Mouse (Mus musculus): Measurements from ENCODE around the gene A4galt. TPM values are rescaled to one million over a fixed set of nuclear protein-coding genes. Genes with fewer than 3 reads are reported as not detected.

The A4galt gene
- polyA plus RNA-seq, 1 experiment from 2014 or later = 0.28 TPM

DNA sequence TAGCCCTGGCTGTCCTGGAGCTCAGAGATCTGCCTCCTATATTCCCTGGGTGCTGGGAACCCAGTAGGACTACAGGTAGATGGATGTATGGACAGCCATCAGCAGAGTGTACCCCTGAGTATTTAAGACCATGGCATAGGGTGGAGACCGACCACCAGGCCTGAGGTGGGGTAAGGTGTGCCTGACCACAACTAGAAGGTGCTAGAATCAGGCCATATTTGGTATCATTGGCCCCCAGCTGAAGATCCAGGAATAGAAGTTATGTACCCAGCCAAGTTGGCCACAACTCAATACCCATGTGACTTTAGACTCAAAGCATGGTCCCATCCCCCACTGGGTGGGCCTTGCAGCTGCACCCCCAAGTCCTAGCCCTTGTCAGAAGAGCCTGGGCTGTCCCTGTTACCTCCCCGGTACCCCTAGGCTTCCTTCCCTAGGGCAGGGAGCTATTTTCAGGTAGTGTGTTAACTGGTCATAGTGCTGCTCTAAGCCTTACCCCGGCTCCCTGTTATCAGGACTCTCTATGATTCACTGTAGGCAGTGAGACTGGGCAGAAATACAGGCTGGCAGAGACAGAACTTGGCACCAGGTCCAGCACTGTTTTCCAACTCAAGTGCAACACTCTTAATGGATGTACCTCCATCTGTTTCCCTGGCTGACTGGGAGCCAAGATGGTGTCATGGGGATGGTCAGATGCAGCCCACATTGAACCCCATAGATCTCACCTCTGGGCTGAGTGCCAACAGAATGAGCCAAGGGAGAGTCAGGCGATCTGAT, 18.2 kb downstream of the A4galt start:
- no peak for ATAC-seq (replicated peaks; ENCODE audit: insufficient number of reproducible peaks, low FRiP score, low TSS enrichment, low read depth)
- Histone ChIP-seq H3K9ac (replicated peaks; ENCODE audit: low read length) (no peak overlapping the region), H3K27me3 (ENCODE audit: control insufficient read depth, insufficient read depth, low read length) (no peaks in the 10 kb centered on the region), H3K4me3 (ENCODE audit: low read depth, low read length) (no peak overlapping the region), H3K27ac (replicated peaks; ENCODE audit: low read depth, low read length) (no peak overlapping the region), H3K9me3 (replicated peaks; ENCODE audit: control insufficient read depth, low read length) (no peaks in the 10 kb centered on the region), H3K4me2 (ENCODE audit: low read depth, low read length) (no peak overlapping the region), H3K4me1 (ENCODE audit: control insufficient read depth, insufficient read depth, low read length) (no peaks in the 10 kb centered on the region), H3K36me3 (replicated peaks; ENCODE audit: control insufficient read depth, insufficient read depth, low read depth, low read length) (no peaks in the 10 kb centered on the region)
- DNase-seq (ENCODE audit: low spot score) = no peak
- 87% methylated on average over 4 of the region's 4 CpGs for WGBS

DNA sequence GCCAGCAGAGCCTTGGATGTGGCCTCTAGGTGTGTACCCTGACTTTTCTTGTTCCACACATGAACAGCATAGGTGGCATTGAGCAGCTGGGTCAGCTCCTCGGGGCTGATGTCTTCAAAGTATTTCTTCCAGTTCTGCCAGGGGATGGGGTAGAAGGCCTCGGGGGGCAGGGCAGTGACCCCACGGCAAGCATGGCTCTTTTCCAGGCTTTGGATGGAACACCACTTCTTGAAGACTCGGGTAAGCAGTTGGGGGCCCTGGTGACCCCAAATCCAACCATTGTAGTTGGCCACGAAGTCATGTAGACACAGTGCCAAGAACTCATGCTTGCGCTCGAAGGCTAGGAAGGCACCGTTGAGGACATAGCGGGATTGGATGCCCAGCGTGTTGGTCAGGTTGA, 24.0 kb downstream of the A4galt start:
- DNase-seq (ENCODE audit: low spot score) (no peak), ATAC-seq (replicated peaks; ENCODE audit: insufficient number of reproducible peaks, low FRiP score, low TSS enrichment, low read depth) (no peak)
- no peak overlapping the region for H3K9ac ChIP-seq (replicated peaks; ENCODE audit: low read length)
- H3K9me3 ChIP-seq (replicated peaks; ENCODE audit: control insufficient read depth, low read length) = no peaks in the 10 kb centered on the region
- H3K27me3 ChIP-seq (ENCODE audit: control insufficient read depth, insufficient read depth, low read length) = no peaks in the 10 kb centered on the region
- H3K36me3 ChIP-seq (replicated peaks; ENCODE audit: control insufficient read depth, insufficient read depth, low read depth, low read length) = no peaks in the 10 kb centered on the region
- 93% methylated on average over 10 of the region's 10 CpGs for WGBS
- H3K4me3 ChIP-seq (ENCODE audit: low read depth, low read length) = no peak overlapping the region
- peaks cover 12% of the 10 kb centered on the region for H3K4me1 ChIP-seq (ENCODE audit: control insufficient read depth, insufficient read depth, low read length)
- no peak overlapping the region for H3K4me2 ChIP-seq (ENCODE audit: low read depth, low read length)
- H3K27ac ChIP-seq (replicated peaks; ENCODE audit: low read depth, low read length) = no peak overlapping the region

GRCm38 (mm10) chr15:83226871-83227270, 24.7 kb downstream of the A4galt start:
- no peak overlapping the region for H3K4me3 ChIP-seq (ENCODE audit: low read depth, low read length)
- H3K27ac ChIP-seq (replicated peaks; ENCODE audit: low read depth, low read length) = no peak overlapping the region
- H3K36me3 ChIP-seq (replicated peaks; ENCODE audit: control insufficient read depth, insufficient read depth, low read depth, low read length) = no peaks in the 10 kb centered on the region
- H3K9me3 ChIP-seq (replicated peaks; ENCODE audit: control insufficient read depth, low read length) = no peaks in the 10 kb centered on the region
- ATAC-seq (replicated peaks; ENCODE audit: insufficient number of reproducible peaks, low FRiP score, low TSS enrichment, low read depth) (no peak), DNase-seq (ENCODE audit: low spot score) (no peak)
- H3K9ac ChIP-seq (replicated peaks; ENCODE audit: low read length) = no peak overlapping the region
- WGBS = 90% methylated on average over 5 of the region's 5 CpGs
- peaks cover 12% of the 10 kb centered on the region for H3K4me1 ChIP-seq (ENCODE audit: control insufficient read depth, insufficient read depth, low read length)
- no peaks in the 10 kb centered on the region for H3K27me3 ChIP-seq (ENCODE audit: control insufficient read depth, insufficient read depth, low read length)
- no peak overlapping the region for H3K4me2 ChIP-seq (ENCODE audit: low read depth, low read length)

- Histone ChIP-seq H3K9ac (replicated peaks; ENCODE audit: low read length) (no peak overlapping the region), H3K27ac (replicated peaks; ENCODE audit: low read depth, low read length) (no peak overlapping the region), H3K9me3 (replicated peaks; ENCODE audit: control insufficient read depth, low read length) (no peaks in the 10 kb centered on the region), H3K4me2 (ENCODE audit: low read depth, low read length) (no peak overlapping the region), H3K4me3 (ENCODE audit: low read depth, low read length) (no peak overlapping the region), H3K27me3 (ENCODE audit: control insufficient read depth, insufficient read depth, low read length) (no peaks in the 10 kb centered on the region), H3K36me3 (replicated peaks; ENCODE audit: control insufficient read depth, insufficient read depth, low read depth, low read length) (no peaks in the 10 kb centered on the region), H3K4me1 (ENCODE audit: control insufficient read depth, insufficient read depth, low read length) (peaks cover 12% of the 10 kb centered on the region)
- ATAC-seq (replicated peaks; ENCODE audit: insufficient number of reproducible peaks, low FRiP score, low TSS enrichment, low read depth) (no peak), DNase-seq (ENCODE audit: low spot score) (no peak)
- WGBS = 89% methylated on average over 9 of the region's 9 CpGs
Observed at GRCm38 (mm10) chr15:83226066-83226834, 25.3 kb downstream of the A4galt start.

GRCm38 (mm10) chr15:83224136-83224766, 27.3 kb downstream of the A4galt start:
- Histone ChIP-seq H3K9ac (replicated peaks; ENCODE audit: low read length) (peak overlapping the region; percentile 22; the same call in 1 of the 2 replicates), H3K4me3 (ENCODE audit: low read depth, low read length) (no peak overlapping the region), H3K4me2 (ENCODE audit: low read depth, low read length) (no peak overlapping the region), H3K27me3 (ENCODE audit: control insufficient read depth, insufficient read depth, low read length) (no peaks in the 10 kb centered on the region), H3K27ac (replicated peaks; ENCODE audit: low read depth, low read length) (peak overlapping the region; percentile 62; the same call in 1 of the 2 replicates), H3K36me3 (replicated peaks; ENCODE audit: control insufficient read depth, insufficient read depth, low read depth, low read length) (no peaks in the 10 kb centered on the region), H3K9me3 (replicated peaks; ENCODE audit: control insufficient read depth, low read length) (no peaks in the 10 kb centered on the region), H3K4me1 (ENCODE audit: control insufficient read depth, insufficient read depth, low read length) (peaks cover 12% of the 10 kb centered on the region)
- no peak for DNase-seq (ENCODE audit: low spot score)
- WGBS = 54% methylated on average over 9 of the region's 9 CpGs
- ATAC-seq (replicated peaks; ENCODE audit: insufficient number of reproducible peaks, low FRiP score, low TSS enrichment, low read depth) = no peak

DNA sequence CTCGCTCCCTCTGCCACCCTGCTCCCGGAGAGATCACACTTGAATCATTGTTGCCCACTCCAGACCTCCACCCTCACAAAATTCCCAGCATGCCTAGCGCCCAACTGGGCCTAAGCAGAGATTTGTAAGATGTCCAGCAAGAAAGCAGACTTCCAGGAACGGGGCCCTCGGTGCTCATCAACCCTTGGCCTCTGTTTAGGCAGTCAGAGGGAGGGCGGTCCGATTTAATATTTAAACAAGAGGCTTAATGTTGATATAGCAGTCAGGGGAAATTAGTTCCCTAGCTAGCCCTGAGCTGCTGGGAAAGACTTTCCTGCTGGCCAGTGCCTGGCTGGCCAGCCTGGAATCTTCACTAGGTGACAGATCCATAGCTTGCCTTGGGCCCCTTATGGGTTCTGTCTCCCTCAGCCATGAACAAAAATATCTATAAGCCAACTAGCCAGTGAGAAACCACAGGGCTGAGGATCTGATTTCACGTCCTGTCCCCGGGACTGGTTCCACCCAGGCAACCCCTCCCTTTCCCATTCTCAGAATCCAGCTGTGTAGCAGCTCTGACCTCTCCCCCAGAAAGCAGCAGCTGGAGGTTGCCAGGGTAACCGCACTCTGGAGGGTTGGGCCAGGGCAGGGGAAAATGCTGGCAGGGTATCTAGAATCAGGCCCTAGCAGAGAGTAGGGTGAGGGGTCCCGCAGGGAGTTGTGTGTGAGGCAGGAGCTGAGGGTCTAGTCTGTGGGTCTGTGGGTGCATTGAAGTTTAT, 28.2 kb downstream of the A4galt start:
- no peak overlapping the region; the same call in 1 of the 2 replicates for H3K9ac ChIP-seq (replicated peaks; ENCODE audit: low read length)
- no peaks in the 10 kb centered on the region for H3K36me3 ChIP-seq (replicated peaks; ENCODE audit: control insufficient read depth, insufficient read depth, low read depth, low read length)
- H3K4me2 ChIP-seq (ENCODE audit: low read depth, low read length) = no peak overlapping the region
- no peaks in the 10 kb centered on the region for H3K27me3 ChIP-seq (ENCODE audit: control insufficient read depth, insufficient read depth, low read length)
- no peaks in the 10 kb centered on the region for H3K9me3 ChIP-seq (replicated peaks; ENCODE audit: control insufficient read depth, low read length)
- peak; percentile 88 for DNase-seq (ENCODE audit: low spot score)
- WGBS = 39% methylated on average over 11 of the region's 11 CpGs
- H3K27ac ChIP-seq (replicated peaks; ENCODE audit: low read depth, low read length) = peak overlapping the region; percentile 62
- ATAC-seq (replicated peaks; ENCODE audit: insufficient number of reproducible peaks, low FRiP score, low TSS enrichment, low read depth) = peak; percentile 87
- no peak overlapping the region for H3K4me3 ChIP-seq (ENCODE audit: low read depth, low read length)
- peaks cover 12% of the 10 kb centered on the region for H3K4me1 ChIP-seq (ENCODE audit: control insufficient read depth, insufficient read depth, low read length)

GRCm38 (mm10) chr15:83221721-83222120, 29.9 kb downstream of the A4galt start:
- Histone ChIP-seq H3K4me3 (ENCODE audit: low read depth, low read length) (no peak overlapping the region), H3K9ac (replicated peaks; ENCODE audit: low read length) (no peak overlapping the region), H3K9me3 (replicated peaks; ENCODE audit: control insufficient read depth, low read length) (no peaks in the 10 kb centered on the region), H3K4me1 (ENCODE audit: control insufficient read depth, insufficient read depth, low read length) (peaks cover 12% of the 10 kb centered on the region), H3K27me3 (ENCODE audit: control insufficient read depth, insufficient read depth, low read length) (no peaks in the 10 kb centered on the region), H3K4me2 (ENCODE audit: low read depth, low read length) (no peak overlapping the region), H3K36me3 (replicated peaks; ENCODE audit: control insufficient read depth, insufficient read depth, low read depth, low read length) (no peaks in the 10 kb centered on the region), H3K27ac (replicated peaks; ENCODE audit: low read depth, low read length) (no peak overlapping the region)
- 85% methylated on average over 4 of the region's 4 CpGs for WGBS
- ATAC-seq (replicated peaks; ENCODE audit: insufficient number of reproducible peaks, low FRiP score, low TSS enrichment, low read depth) = no peak
- DNase-seq (ENCODE audit: low spot score) = no peak

All from embryonic facial prominence, embryonic 11.5 days (tissue).